Mouse (Mus musculus) fat pad, adult 2 months (tissue): ENCODE data around the gene Ccser2.
A peak's percentile ranks its signal among the peaks of the same experiment; 100 is the strongest.

Experiments used
- DNase-seq: peaks from one replicate; pipeline ENCODE4 v3.0.0-alpha.2; 2011; ENCODE audit warnings: low read depth, low spot score; ENCODE audit errors: extremely low read depth

Gene Ccser2

DNA sequence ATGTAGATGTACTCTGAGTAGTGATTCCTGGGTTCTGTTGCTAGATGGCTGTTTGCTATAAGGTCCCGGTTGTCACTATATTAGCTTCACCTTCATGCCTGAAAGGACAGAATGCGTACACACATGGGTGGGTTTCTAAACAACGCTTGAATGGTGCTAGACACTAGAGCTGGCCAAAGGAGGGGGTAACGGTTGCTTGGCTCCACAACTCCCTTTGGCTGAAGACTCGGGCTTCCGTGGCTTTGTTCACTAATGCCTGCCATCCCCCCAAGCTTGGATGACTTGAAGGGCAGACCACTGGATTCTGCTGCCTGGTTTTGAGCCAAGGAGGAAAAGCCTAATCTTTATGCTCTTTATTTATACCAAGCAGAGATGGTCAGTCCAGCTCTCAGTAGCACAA is 98.3 kb downstream of the Ccser2 start:
- DNase-seq: no peak

- no peak for DNase-seq
Observed at GRCm38 (mm10) chr14:36868769-36869362, 99.7 kb downstream of the Ccser2 start.

GRCm38 (mm10) chr14:36866966-36867700 is 101.4 kb downstream of the Ccser2 start:
- peak; percentile 3 for DNase-seq

- DNase-seq: no peak
Observed at GRCm38 (mm10) chr14:36863877-36864489, 104.6 kb downstream of the Ccser2 start.

- DNase-seq: no peak
Observed at GRCm38 (mm10) chr14:36862387-36862786, 106.2 kb downstream of the Ccser2 start.

- DNase-seq: no peak
Observed at GRCm38 (mm10) chr14:36858932-36859331, 109.6 kb downstream of the Ccser2 start.

DNA sequence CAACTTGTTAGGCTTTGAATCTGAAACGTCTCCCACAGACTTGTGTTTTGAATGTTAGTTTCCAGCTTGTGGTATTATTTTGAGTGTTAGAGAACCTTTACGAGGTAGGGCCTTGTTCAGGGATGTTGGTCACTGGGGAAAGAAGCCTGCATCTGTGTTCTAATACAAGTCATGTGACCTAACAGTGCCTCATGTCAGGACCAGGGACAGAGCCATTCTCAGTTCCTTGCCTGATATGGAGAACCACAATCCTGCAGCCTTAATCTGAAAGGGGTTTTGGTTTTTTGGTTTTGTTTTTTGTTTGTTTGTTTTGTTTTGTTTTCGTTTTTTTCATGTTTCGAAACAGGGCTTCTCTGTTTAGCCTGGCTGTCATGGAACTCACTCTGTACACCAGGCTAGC is 115.6 kb downstream of the Ccser2 start:
- DNase-seq: no peak

DNA sequence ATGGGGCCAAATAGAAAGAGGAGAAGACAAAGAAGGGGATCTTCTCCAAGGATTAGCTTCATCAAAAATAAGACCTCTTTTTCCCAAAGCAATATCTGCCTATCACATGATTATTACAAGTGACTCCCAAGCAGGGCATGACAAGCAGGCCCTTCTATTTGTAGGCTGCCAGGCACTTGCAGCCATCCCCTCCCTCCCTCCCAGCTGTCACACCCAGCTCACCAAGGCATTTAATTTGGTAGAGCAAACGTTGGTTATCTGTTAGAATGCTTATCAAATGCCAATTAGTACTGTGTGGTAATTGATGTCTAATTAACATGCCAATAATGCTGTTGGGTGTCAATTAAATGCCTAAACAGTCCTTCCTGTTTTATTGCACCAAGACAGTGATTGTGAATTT is 119.7 kb downstream of the Ccser2 start:
- DNase-seq: no peak
